Mouse (Mus musculus) ES-Bruce4 (cell line): Measurements from ENCODE around the gene Ndufa13. TPM values are rescaled to one million over a fixed set of nuclear protein-coding genes. Genes with fewer than 3 reads are reported as not detected.

Experiments used
- H3K27ac ChIP-seq: 2 replicates; pipeline ENCODE4 v1.5.1; 2012; ENCODE audit warnings: low read length, inconsistent platforms; ENCODE audit not compliant: insufficient read depth
- H3K27me3 ChIP-seq: 2 replicates; pipeline ENCODE4 v1.6.1; 2012; ENCODE audit warnings: mild to moderate bottlenecking, low read length, inconsistent platforms; ENCODE audit not compliant: control insufficient read depth, poor library complexity, insufficient read depth, severe bottlenecking
- H3K36me3 ChIP-seq: 2 replicates; pipeline ENCODE4 v1.6.1; 2012; ENCODE audit warnings: inconsistent platforms, mild to moderate bottlenecking, low read length, moderate library complexity; ENCODE audit not compliant: control insufficient read depth, poor library complexity, insufficient read depth, severe bottlenecking
- H3K4me1 ChIP-seq: one replicate; pipeline ENCODE4 v1.8.1; 2011; ENCODE audit warnings: low read length; ENCODE audit not compliant: control insufficient read depth, insufficient read depth
- H3K4me3 ChIP-seq: 2 replicates; pipeline ENCODE4 v1.5.1; 2011; ENCODE audit warnings: low read depth, mild to moderate bottlenecking, low read length
- H3K9ac ChIP-seq: 2 replicates; pipeline ENCODE4 v1.6.1; 2012; ENCODE audit warnings: low read depth, mild to moderate bottlenecking, inconsistent platforms; ENCODE audit not compliant: poor library complexity, severe bottlenecking
- H3K9me3 ChIP-seq: replicated peaks from 2 replicates; pipeline ENCODE4 v1.6.1; 2012; ENCODE audit warnings: mild to moderate bottlenecking, low read length, inconsistent platforms; ENCODE audit not compliant: control insufficient read depth, poor library complexity, insufficient read depth, severe bottlenecking
- CTCF ChIP-seq: IDR thresholded peaks from one replicate; pipeline ENCODE4 v1.8.1; 2011; ENCODE audit warnings: low read depth, low read length
- EP300 ChIP-seq: IDR thresholded peaks from 2 replicates; pipeline ENCODE4 v1.6.1; 2011; ENCODE audit warnings: low read depth, low read length; ENCODE audit not compliant: insufficient read depth
- POLR2A ChIP-seq: IDR thresholded peaks from one replicate; pipeline ENCODE4 v1.8.1; 2011; ENCODE audit warnings: low read length; ENCODE audit not compliant: insufficient read depth
- polyA plus RNA-seq: library from polyadenylated mRNA; stranded (reverse); fragments of >200 nt; gene quantifications from 2 replicates; pipeline ENCODE4 v1.2.4, GENCODE M21; 2011; ENCODE audit warnings: low read depth; ENCODE audit not compliant: missing spikeins, insufficient read depth, insufficient read length

Gene Ndufa13
- polyA plus RNA-seq, 1 experiment = 70.8 TPM

DNA sequence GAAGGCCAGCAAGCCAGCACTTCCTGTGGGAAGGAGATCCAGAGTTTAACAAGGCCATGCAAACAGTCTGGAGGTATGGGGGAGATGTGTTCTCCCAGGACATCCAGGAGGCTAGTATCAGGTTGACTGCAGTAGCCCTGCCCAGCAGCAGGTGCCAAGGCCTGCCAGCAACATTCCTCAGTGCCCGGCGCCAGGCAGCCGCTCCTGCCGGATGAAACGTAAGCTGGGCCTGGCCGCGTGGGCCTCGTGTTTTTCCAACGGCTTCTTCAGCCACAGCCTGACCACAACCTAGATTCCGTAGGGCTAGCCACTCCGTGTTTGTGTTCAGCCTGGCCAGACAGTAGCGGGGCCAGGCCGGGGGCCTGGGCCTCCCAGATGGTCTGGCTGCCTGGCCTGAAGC is 27.7 kb downstream of the Ndufa13 start:
- no peaks in the 10 kb centered on the region for H3K4me1 ChIP-seq
- no peaks in the 10 kb centered on the region for H3K27me3 ChIP-seq
- no peak overlapping the region for H3K27ac ChIP-seq
- TF ChIP-seq POLR2A (no peak), CTCF (no peak), EP300 (no peak)
- no peak overlapping the region for H3K4me3 ChIP-seq
- no peaks in the 10 kb centered on the region for H3K36me3 ChIP-seq
- H3K9me3 ChIP-seq = no peaks in the 10 kb centered on the region
- no peak overlapping the region for H3K9ac ChIP-seq

GRCm38 (mm10) chr8:69874155-69874554 is 28.2 kb downstream of the Ndufa13 start:
- H3K9me3 ChIP-seq = no peaks in the 10 kb centered on the region

GRCm38 (mm10) chr8:69870907-69871306 is 31.5 kb downstream of the Ndufa13 start:
- H3K4me3 ChIP-seq = no peak overlapping the region
- no peak overlapping the region for H3K27ac ChIP-seq
- no peaks in the 10 kb centered on the region for H3K9me3 ChIP-seq
- no peak overlapping the region for H3K9ac ChIP-seq
- H3K36me3 ChIP-seq = no peaks in the 10 kb centered on the region
- no peaks in the 10 kb centered on the region for H3K27me3 ChIP-seq
- TF ChIP-seq EP300 = no peak
- TF ChIP-seq POLR2A = no peak
- TF ChIP-seq CTCF = no peak
- H3K4me1 ChIP-seq = no peaks in the 10 kb centered on the region

More at GRCm38 (mm10) chr8:69874155-69874554, 28.2 kb downstream of the Ndufa13 start:
- no peak overlapping the region for H3K4me3 ChIP-seq
- H3K9ac ChIP-seq = no peak overlapping the region
- TF ChIP-seq CTCF (peak; percentile 53), POLR2A (no peak)
- no peaks in the 10 kb centered on the region for H3K36me3 ChIP-seq
- H3K27me3 ChIP-seq = no peaks in the 10 kb centered on the region
- H3K4me1 ChIP-seq = no peaks in the 10 kb centered on the region
- H3K27ac ChIP-seq = no peak overlapping the region

DNA sequence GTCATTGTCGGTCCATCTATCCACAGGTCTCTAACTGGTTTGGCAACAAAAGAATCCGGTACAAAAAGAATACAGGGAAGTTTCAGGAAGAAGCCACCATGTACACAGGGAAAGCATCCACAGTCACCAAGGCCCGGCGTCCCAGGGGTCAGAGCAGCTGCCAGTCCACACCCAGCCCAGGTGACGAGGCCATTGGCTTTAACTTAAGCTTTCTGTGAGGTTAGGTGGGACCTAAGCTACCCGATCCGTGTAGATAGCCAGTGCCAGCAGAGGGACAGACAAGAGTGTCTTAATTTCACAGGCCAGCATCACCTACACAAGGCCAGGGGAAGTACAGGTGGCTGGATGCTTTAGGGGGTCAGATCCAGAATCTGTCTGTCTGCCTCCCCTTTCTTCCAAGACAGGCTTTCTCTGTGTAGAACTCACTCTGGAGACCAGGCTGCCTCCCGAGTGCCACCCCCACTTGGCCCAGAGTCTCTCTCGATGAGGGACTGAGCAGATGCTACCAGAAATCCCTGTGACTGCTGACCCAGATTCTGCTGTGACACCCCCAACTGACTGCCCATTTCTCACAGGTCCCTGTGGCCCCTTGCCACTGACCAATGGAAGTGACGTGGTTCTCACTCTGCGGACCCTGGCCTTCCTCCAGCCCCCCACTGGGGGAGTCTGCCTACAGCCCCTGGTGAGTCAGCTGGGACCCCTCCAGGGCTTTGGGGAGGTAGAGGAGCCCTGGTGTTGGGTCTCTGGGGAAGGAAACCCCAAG is 32.2 kb downstream of the Ndufa13 start:
- no peak overlapping the region for H3K9ac ChIP-seq
- H3K27ac ChIP-seq = no peak overlapping the region
- no peaks in the 10 kb centered on the region for H3K9me3 ChIP-seq
- no peaks in the 10 kb centered on the region for H3K36me3 ChIP-seq
- H3K27me3 ChIP-seq = no peaks in the 10 kb centered on the region
- no peak overlapping the region for H3K4me3 ChIP-seq
- no peaks in the 10 kb centered on the region for H3K4me1 ChIP-seq
- no peak for TF ChIP-seq POLR2A
- no peak for TF ChIP-seq EP300
- no peak for TF ChIP-seq CTCF

- Histone ChIP-seq H3K27me3 (no peaks in the 10 kb centered on the region), H3K27ac (no peak overlapping the region), H3K4me3 (no peak overlapping the region), H3K9ac (no peak overlapping the region), H3K36me3 (no peaks in the 10 kb centered on the region), H3K4me1 (no peaks in the 10 kb centered on the region), H3K9me3 (no peaks in the 10 kb centered on the region)
- TF ChIP-seq EP300 (no peak), POLR2A (no peak), CTCF (no peak)
Measured at GRCm38 (mm10) chr8:69867696-69868326, 34.5 kb downstream of the Ndufa13 start.

DNA sequence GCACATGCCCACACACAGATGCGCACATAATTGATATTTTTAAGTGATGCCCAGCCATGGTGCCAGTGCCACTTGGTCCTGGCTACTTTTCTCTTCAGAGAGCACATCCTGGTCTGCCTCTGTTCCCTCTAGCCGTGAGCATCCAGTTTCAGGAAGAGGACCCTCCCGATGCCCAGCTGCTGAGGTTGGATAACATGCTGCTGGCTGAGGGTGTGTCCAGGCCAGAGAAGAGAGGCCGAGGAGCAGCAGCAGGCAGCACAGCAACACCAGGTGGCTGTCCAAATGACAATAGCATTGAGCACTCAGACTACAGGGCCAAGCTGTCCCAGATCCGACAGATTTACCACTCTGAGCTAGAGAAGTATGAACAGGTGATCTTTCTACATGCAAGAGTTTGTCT is 38.2 kb downstream of the Ndufa13 start:
- Histone ChIP-seq H3K9ac (no peak overlapping the region), H3K9me3 (no peaks in the 10 kb centered on the region), H3K4me3 (no peak overlapping the region), H3K36me3 (no peaks in the 10 kb centered on the region), H3K27ac (no peak overlapping the region), H3K27me3 (no peaks in the 10 kb centered on the region), H3K4me1 (no peaks in the 10 kb centered on the region)
- TF ChIP-seq POLR2A (no peak), CTCF (no peak), EP300 (no peak)
